Mouse (Mus musculus): ENCODE measurements around the gene Sync. TPM values are rescaled to one million over a fixed set of nuclear protein-coding genes. Genes with fewer than 3 reads are reported as not detected.

Sync gene
- polyA plus RNA-seq (2015; fragmentation: Nextera tagmentation; extraction: Ambion mirVana) = 0.31 and 0.35 TPM in 2 replicates

DNA sequence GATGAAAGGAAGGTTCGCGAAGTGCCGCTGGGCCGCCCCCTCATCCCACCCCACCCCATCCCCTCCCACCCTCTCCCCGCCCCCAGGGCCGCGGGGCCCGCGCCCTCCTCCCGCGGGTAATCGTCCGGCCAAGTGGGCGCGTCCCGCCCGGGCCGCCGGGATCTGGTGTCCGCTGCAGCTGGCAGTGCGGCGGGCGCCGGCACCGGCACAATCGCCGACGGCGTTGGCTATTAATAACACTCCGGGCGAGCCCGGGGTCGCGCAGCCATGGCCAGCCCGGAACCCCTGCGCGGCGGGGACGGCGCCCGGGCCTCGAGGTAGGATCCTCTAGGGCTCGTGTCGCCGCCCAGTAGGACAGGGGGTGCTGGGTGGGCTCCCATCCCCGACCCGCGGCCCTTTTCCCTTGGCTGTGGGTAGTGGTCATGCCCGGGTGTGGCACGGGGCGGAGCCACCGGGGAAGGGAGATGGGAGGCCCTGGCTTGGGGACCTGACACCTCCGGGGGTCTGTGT lies at the start of gene Sync:
Gene Sync (plus strand): TSS at position 146 of the 510 bp plus-strand sequence.
- no peak for DNase-seq (ENCODE audit: low spot score)

DNA sequence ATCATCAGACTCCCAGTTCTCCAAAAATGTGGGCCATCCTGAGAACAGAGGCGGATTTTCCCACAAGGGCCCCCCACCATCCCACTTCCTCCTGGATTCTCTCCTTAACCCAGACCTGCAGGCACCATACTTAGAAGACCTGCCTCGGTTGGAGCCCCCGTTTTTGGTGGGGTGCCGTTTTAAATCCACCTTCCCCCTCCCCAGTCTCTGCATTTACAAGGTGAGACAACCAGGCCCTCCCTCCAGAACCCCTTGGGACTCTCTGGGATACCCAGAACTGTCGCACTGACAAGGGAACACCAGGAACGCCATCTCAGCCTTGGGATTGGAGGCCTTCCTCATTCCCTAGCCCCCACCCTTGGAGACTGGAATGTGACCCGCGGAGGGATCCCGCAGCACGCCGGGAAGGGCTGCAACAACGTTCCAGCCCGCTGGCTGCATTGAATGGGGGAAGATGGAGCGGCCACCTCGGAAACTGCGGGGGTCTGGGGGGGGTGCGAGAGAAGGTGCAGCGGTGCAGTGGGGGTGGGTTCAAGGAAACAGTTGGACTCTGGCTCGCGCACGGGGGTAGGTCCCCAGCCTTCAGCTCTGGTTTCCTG lies 49.5 kb upstream of the Sync start:
- DNase-seq (ENCODE audit: low spot score) = no peak

DNA sequence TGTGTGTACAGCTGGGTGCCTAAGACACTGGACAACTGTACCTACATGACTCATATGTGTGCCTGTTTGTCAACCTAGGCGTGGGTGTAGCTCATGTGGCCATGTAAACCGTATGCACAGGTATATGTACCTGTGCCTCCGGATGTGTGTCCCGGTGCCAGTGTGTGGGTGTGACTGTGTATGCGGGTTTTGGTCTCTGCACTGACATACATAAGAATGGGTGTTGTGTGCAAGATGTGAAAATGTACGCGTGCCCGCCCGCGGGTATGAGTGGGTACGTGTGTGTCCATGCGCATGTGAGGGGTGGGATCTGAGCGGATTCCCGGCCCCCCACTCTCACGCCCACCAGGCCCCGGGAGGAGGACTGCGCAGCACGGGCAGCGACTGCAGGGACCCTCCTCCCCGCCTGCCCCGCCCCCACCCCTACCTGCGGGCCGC lies 48.8 kb upstream of the Sync start:
- no peak for DNase-seq (ENCODE audit: low spot score)

GRCm38 (mm10) chr4:129239075-129239474 lies 48.3 kb upstream of the Sync start:
- DNase-seq (ENCODE audit: low spot score) = no peak

GRCm38 (mm10) chr4:129241898-129242297 lies 45.5 kb upstream of the Sync start:
- DNase-seq (ENCODE audit: low spot score) = no peak

DNA sequence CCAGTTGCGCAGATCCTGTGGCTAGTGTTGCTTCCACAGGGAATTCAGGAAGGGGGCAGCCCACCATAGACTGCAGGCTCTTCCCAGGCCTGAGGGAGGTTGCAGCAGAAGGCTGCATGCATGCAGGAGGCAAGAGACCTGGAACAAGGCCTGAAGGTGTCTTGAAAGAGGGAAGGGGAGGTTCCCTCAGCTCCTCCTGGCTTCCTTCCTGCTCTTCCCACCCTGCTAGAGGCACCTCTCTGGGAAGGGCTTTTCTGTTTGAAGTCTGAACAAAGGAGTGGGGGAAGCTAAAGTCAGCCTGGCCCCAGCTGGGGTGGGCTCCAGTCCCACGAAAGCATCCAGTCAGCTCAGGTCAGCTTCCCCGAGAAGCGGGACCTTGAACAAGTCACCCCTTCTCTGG lies 45.1 kb upstream of the Sync start:
- no peak for DNase-seq (ENCODE audit: low spot score)

- DNase-seq (ENCODE audit: low spot score) = no peak
Measured at GRCm38 (mm10) chr4:129242761-129243160, 44.7 kb upstream of the Sync start.

DNA sequence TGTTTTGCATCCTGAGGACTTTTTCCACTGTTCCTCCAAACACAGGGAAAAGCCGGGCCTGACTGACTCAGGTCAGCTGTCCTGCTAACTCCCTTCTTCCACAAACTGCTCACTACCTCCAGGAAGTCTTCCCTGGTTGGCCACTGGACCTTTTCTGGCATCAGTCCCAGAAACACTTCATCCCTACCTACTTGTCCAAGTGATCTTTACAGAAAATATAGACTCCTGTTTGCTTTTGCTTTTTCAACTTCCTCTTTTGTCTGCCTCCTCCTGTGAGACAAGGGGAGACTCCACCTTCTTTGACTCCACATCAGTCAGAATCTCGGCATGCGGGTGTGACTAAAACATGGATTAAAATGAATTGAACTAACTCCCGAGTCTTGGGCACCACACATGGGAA lies 42.6 kb upstream of the Sync start:
- no peak for DNase-seq (ENCODE audit: low spot score)

DNA sequence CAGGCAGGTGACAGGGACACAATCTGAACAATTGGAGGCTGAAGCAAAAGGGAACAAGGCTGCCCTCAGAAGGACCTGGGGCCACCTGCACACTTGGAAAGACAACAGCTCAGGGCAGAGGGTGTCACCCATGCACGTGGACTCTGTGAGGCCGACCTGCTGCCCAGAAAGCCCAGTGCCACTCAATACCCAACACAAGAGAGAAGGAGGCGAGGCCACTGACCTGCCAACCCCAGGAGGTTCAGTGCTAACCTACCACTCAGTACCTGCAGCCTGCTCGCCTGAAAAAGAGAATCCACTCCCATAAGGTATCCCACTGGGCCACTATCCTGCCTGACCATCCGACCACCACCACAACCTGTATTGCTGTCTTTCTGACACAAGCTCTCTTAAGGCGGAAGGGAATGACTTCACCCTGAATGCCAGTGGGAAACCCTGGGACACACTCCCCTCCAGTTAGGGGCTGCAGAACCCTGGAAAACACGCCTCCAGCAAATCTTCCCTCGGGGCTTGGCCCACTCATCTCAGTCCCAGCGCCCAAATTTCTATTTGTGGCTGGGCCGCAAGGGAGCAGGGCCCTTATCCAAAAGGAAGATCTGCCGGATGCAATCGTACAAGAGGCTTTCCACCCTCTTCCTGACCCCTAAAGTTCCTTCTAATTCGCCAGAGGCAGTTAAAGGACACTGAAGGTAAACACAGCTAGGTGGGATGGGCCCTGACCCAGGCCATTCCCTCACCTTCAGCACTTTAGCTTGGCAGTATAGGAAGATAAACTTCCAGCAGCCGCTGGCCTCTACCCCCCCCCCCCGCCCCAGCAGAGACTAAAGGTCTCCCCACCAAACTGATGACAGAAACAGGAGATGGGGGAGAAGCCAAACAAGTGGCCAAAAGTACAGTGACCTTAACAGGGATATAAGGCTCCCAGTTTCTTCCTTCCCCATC lies 40.8 kb upstream of the Sync start:
- no peak for DNase-seq (ENCODE audit: low spot score)

- no peak for DNase-seq (ENCODE audit: low spot score)
Measured at GRCm38 (mm10) chr4:129247381-129248242, 39.8 kb upstream of the Sync start.

GRCm38 (mm10) chr4:129248243-129248767 lies 39.1 kb upstream of the Sync start:
- no peak for DNase-seq (ENCODE audit: low spot score)

- DNase-seq (ENCODE audit: low spot score) = no peak
Measured at GRCm38 (mm10) chr4:129249288-129249687, 38.1 kb upstream of the Sync start.

DNA sequence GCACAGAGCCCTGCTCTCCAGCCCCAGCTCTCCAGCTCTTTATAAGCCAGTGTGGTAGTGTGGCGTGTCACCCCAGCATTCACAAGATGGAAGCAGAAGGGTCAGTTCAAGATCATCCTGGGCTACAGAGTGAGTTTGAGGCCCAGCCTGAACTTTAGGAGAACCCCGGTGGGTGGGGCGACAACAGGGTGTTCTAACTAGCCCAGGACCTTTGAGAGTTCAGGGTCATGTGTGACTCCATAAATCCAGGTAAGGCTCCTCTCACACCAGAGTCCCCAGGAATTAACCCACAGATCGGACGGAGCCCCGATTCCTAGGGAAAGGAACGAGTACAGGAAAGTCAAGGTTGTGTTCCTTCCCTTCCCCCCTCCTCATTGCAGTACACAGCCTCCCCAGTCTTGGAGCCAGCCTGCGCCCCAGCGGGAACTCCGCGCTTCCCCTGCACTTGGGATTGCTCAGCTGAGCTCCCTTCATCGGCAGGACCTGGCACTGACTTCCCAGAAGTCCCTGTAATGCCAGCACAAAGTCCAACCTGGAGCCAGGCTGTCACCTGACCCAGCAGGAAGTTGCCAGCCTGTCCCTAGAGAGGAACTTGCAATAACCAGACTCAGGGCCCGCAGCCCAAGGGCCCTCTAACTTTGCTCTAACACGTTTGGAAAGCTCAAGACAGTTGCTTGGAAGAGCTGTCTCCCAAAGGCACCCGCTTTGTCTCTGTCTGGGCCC lies 36.5 kb upstream of the Sync start:
- DNase-seq (ENCODE audit: low spot score) = no peak

DNA sequence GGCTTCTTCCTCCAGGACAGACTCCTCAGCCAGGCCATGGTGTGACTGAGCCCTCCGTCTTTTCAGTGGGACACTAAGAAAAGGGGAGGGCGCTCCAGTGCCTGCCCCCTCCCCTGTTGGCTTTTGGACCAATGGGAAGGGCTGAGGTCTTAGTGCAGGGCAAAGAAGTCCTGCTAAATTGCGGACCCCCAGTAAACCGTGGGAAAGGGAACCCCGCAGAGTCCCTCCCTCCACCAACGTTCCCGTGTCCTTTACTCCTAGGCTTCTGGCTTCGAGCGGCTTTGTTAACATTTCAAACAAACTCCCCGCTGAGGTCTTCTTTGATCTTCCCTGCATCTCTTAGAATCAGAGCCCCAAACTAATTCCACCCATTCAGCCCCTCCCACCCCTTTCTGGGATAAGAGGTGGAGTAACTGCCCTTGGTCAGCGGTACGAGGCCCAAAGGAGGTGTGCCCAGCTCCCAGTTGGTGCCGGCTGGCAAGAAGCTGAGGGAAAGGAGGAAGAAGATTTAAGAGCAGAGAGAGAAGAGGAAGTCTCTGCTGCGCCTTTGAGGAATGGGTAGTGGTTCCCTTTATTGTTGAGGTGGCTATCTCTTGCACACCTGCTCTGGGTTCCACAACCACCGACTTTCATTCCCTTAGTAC lies 35.8 kb upstream of the Sync start:
- no peak for DNase-seq (ENCODE audit: low spot score)

GRCm38 (mm10) chr4:129252492-129252891 lies 34.9 kb upstream of the Sync start:
- DNase-seq (ENCODE audit: low spot score) = no peak

DNA sequence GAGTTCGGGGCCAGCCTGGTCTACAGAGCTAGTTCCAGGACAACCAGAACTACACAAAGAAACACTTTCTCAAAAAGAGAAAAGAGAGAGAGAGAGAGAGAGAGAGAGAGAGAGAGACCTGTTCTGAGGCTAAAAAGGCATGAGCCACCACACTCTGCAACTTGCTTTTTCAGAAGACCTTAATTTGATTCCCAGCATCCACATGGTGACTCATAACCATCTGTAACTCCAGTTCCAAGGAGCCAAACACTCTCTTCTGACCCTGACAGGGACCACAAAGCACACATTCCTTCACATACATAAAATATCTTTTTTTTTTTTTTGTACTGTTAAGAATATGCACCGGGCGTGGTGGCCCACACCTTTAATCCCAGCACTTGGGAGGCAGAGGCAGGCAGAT lies 32.8 kb upstream of the Sync start:
- DNase-seq (ENCODE audit: low spot score) = no peak

- DNase-seq (ENCODE audit: low spot score) = peak; percentile 39
Measured at GRCm38 (mm10) chr4:129256450-129257380, 30.7 kb upstream of the Sync start.

- DNase-seq (ENCODE audit: low spot score) = no peak
Measured at GRCm38 (mm10) chr4:129259101-129259500, 28.3 kb upstream of the Sync start.

DNA sequence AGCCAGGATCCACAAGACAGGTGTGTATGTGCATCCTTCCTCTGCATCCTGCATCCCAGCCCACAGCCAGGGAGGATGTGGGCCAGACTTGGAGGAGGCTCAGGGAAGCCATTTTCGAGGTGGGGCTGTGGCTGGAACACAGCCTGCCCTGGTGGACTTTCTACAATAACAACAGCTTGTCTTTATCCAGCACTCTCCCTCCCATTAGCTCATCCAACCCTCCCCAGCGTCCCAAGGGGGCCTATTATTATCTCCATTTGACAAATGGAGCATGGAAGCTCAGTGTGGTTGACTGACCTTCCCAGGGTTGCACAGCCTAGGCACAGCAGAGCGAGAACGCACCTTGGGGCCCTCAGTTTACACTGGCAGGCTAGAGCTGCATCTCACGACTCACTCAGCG lies 26.7 kb upstream of the Sync start:
- DNase-seq (ENCODE audit: low spot score) = no peak

Measured in thymus, postnatal 0 days (tissue).